Mouse (Mus musculus) embryonic facial prominence, embryonic 14.5 days (tissue): ENCODE results near the gene Fut11. TPM values are rescaled to one million over a fixed set of nuclear protein-coding genes. Genes with fewer than 3 reads are reported as not detected.
"Not testable (repeated sequence)": the region's sequence is repeated elsewhere in the genome, so short reads cannot be mapped to it uniquely, and the experiment has no call there.

Experiments
- ATAC-seq: fragments of 200-750 bp; cut with Nextera tagmentation; 2 replicates; pipeline ENCODE4 v1.8.0; 2017; ENCODE audit warnings: low read depth, moderate number of reproducible peaks, moderate TSS enrichment
- DNase-seq: peaks from one replicate; pipeline ENCODE4 v3.0.0-alpha.2; 2015; ENCODE audit warnings: low spot score
- H3K27ac ChIP-seq: fragments of 300-500 bp; sonication (generic); replicated peaks from 2 replicates; pipeline ENCODE4 v1.5.1; 2014; ENCODE audit warnings: low read depth, mild to moderate bottlenecking, low read length, moderate library complexity
- H3K27me3 ChIP-seq: fragments of 300-500 bp; sonication (generic); replicated peaks from 2 replicates; pipeline ENCODE4 v1.6.1; 2014; ENCODE audit warnings: low read length; ENCODE audit not compliant: control insufficient read depth, insufficient read depth
- H3K36me3 ChIP-seq: fragments of 300-500 bp; sonication (generic); 2 replicates; pipeline ENCODE4 v1.6.1; 2014; ENCODE audit warnings: low read length, mixed read lengths; ENCODE audit not compliant: control insufficient read depth, insufficient read depth
- H3K4me1 ChIP-seq: fragments of 300-500 bp; sonication (generic); 2 replicates; pipeline ENCODE4 v1.6.1; 2014; ENCODE audit warnings: antibody characterized with exemption, low read length; ENCODE audit not compliant: control insufficient read depth, insufficient read depth
- H3K4me2 ChIP-seq: fragments of 300-500 bp; sonication (generic); 2 replicates; pipeline ENCODE4 v1.6.1; 2014; ENCODE audit warnings: low read depth, mild to moderate bottlenecking, low read length, moderate library complexity, mixed read lengths
- H3K4me3 ChIP-seq: fragments of 300-500 bp; sonication (generic); 2 replicates; pipeline ENCODE4 v1.5.1; 2014; ENCODE audit warnings: low read depth, mild to moderate bottlenecking, low read length
- H3K9ac ChIP-seq: fragments of 300-500 bp; sonication (generic); 2 replicates; pipeline ENCODE4 v1.6.1; 2014; ENCODE audit warnings: low read depth, mild to moderate bottlenecking, low read length, moderate library complexity, mixed read lengths
- H3K9me3 ChIP-seq: fragments of 300-500 bp; sonication (generic); 2 replicates; pipeline ENCODE4 v1.6.1; 2016; ENCODE audit warnings: low read length; ENCODE audit not compliant: control insufficient read depth
- WGBS: fragments of 180-500 bp; shearing (Covaris S2); extraction: QIAGEN DNeasy Blood & Tissue Kit; methylation state at CpG from one replicate; pipeline ENCODE4 v1.1.7; 2014; 5-methylcytosine and 5-hydroxymethylcytosine counted together
- polyA plus RNA-seq: library from polyadenylated mRNA; unstranded; fragments of >200 nt; fragmentation: Nextera tagmentation; extraction: Ambion mirVana; gene quantifications from 2 replicates; pipeline ENCODE4 v1.2.1, GENCODE M21; 2014

Gene Fut11
- polyA plus RNA-seq, 1 experiment from 2014 or later: 30.1 TPM

- H3K4me3 ChIP-seq: no peak overlapping the region
- peaks cover 29% of the 10 kb centered on the region for H3K4me1 ChIP-seq
- H3K27me3 ChIP-seq: no peaks in the 10 kb centered on the region
- 83% methylated on average over 3 of the region's 3 CpGs for WGBS
- no peak overlapping the region for H3K4me2 ChIP-seq
- no peaks in the 10 kb centered on the region for H3K9me3 ChIP-seq
- H3K36me3 ChIP-seq: peaks cover 30% of the 10 kb centered on the region
- no peak overlapping the region for H3K9ac ChIP-seq
- H3K27ac ChIP-seq: no peak overlapping the region
- DNase-seq (no peak), ATAC-seq (no peak)
Observed at GRCm38 (mm10) chr14:20700362-20700761, 5.6 kb downstream of the Fut11 start.

- H3K4me1 ChIP-seq: peaks cover 22% of the 10 kb centered on the region
- peaks cover 31% of the 10 kb centered on the region for H3K36me3 ChIP-seq
- H3K9me3 ChIP-seq: no peaks in the 10 kb centered on the region
- H3K27me3 ChIP-seq: no peaks in the 10 kb centered on the region
- no peak for ATAC-seq
- 81% methylated on average over 8 of the region's 8 CpGs for WGBS
- DNase-seq: no peak
- H3K4me2 ChIP-seq: peak overlapping the region; percentile 75
- peak overlapping the region; percentile 85 for H3K4me3 ChIP-seq
- H3K27ac ChIP-seq: 0 out of 2 replicates have a peak overlapping the region, but pooled peaks have one; percentile 29
- H3K9ac ChIP-seq: peak overlapping the region; percentile 92
Observed at GRCm38 (mm10) chr14:20701554-20701953, 6.8 kb downstream of the Fut11 start.

- H3K9me3 ChIP-seq: no peaks in the 10 kb centered on the region
- H3K9ac ChIP-seq: peak overlapping the region; percentile 92
- H3K4me1 ChIP-seq: peaks cover 16% of the 10 kb centered on the region
- H3K27me3 ChIP-seq: no peaks in the 10 kb centered on the region
- peak overlapping the region; percentile 75 for H3K4me2 ChIP-seq
- H3K4me3 ChIP-seq: peak overlapping the region; percentile 85
- DNase-seq (no peak), ATAC-seq (peak; percentile 19)
- H3K36me3 ChIP-seq: peaks cover 31% of the 10 kb centered on the region
- WGBS: 9% methylated on average over 15 of the region's 15 CpGs
- H3K27ac ChIP-seq: peak overlapping the region; percentile 89
Observed at GRCm38 (mm10) chr14:20702096-20702740, 7.5 kb downstream of the Fut11 start.

- ATAC-seq (peak; percentile 70), DNase-seq (peak; percentile 89)
- H3K4me2 ChIP-seq: peak within 1 kb of the TSS; percentile 75
- H3K9me3 ChIP-seq: no peaks in the 10 kb centered on the region
- peak within 1 kb of the TSS; percentile 92 for H3K9ac ChIP-seq
- WGBS: under 1% methylated on average over 61 of the region's 61 CpGs
- H3K27ac ChIP-seq: peak within 1 kb of the TSS; percentile 89
- peak within 1 kb of the TSS; percentile 85 for H3K4me3 ChIP-seq
- H3K27me3 ChIP-seq: no peaks in the 10 kb centered on the region
- peaks cover 11% of the 10 kb centered on the region for H3K4me1 ChIP-seq
- peaks cover 30% of the 10 kb centered on the region for H3K36me3 ChIP-seq
Observed at GRCm38 (mm10) chr14:20702741-20703381, 8.1 kb downstream of the Fut11 start, which contains the start of gene Chchd1. Chchd1 (plus strand) TSS chr14:20703006.

GRCm38 (mm10) chr14:20703461-20703860 is 8.7 kb downstream of the Fut11 start:
- 7% methylated on average over 7 of the region's 8 CpGs for WGBS
- Histone ChIP-seq H3K4me3 (peak overlapping the region; percentile 85), H3K4me2 (peak overlapping the region; percentile 75), H3K36me3 (peaks cover 24% of the 10 kb centered on the region), H3K4me1 (peaks cover 12% of the 10 kb centered on the region), H3K9ac (peak overlapping the region; percentile 92), H3K27ac (peak overlapping the region; percentile 89)
- ATAC-seq, H3K27me3 ChIP-seq, H3K9me3 ChIP-seq, DNase-seq: not testable (repeated sequence)

- DNase-seq: peak; percentile 97
- Histone ChIP-seq H3K4me3 (peak within 1 kb of the TSS; percentile 97), H3K27ac (peak within 1 kb of the TSS; percentile 80), H3K9ac (peak within 1 kb of the TSS; percentile 95), H3K36me3 (peaks cover 32% of the 10 kb centered on the region), H3K27me3 (no peaks in the 10 kb centered on the region), H3K4me1 (peaks cover 10% of the 10 kb centered on the region), H3K9me3 (no peaks in the 10 kb centered on the region), H3K4me2 (peak within 1 kb of the TSS; percentile 75)
- WGBS: under 1% methylated on average over 44 of the region's 80 CpGs
- peak; percentile 94 for ATAC-seq
Observed at GRCm38 (mm10) chr14:20707201-20708190, 12.7 kb downstream of the Fut11 start, which contains the start of gene Zswim8. Zswim8 (plus strand) TSS chr14:20707552.

GRCm38 (mm10) chr14:20708239-20708638 is 13.5 kb downstream of the Fut11 start:
- Histone ChIP-seq H3K9ac (peak overlapping the region; percentile 95), H3K27me3 (no peaks in the 10 kb centered on the region), H3K4me2 (peak overlapping the region; percentile 75), H3K27ac (peak overlapping the region; percentile 80; the same call in 1 of the 2 replicates), H3K36me3 (peaks cover 40% of the 10 kb centered on the region), H3K4me3 (peak overlapping the region; percentile 97), H3K4me1 (peaks cover 10% of the 10 kb centered on the region), H3K9me3 (no peaks in the 10 kb centered on the region)
- 7% methylated on average over 10 of the region's 10 CpGs for WGBS
- DNase-seq (no peak), ATAC-seq (no peak)

GRCm38 (mm10) chr14:20713832-20714231 is 19.1 kb downstream of the Fut11 start:
- ATAC-seq: no peak

More at GRCm38 (mm10) chr14:20713832-20714231, 19.1 kb downstream of the Fut11 start:
- H3K27ac ChIP-seq: no peak overlapping the region
- WGBS: 81% methylated on average over 11 of the region's 11 CpGs
- no peak overlapping the region for H3K9ac ChIP-seq
- H3K4me3 ChIP-seq: no peak overlapping the region
- no peak overlapping the region for H3K4me2 ChIP-seq
- H3K27me3 ChIP-seq: no peaks in the 10 kb centered on the region
- H3K4me1 ChIP-seq: peaks cover 5% of the 10 kb centered on the region
- DNase-seq: no peak
- H3K36me3 ChIP-seq: peaks cover 90% of the 10 kb centered on the region
- no peaks in the 10 kb centered on the region for H3K9me3 ChIP-seq
